Comparison of ENCODE assay signal across 22 mouse cellular contexts in the genomic region with DNA sequence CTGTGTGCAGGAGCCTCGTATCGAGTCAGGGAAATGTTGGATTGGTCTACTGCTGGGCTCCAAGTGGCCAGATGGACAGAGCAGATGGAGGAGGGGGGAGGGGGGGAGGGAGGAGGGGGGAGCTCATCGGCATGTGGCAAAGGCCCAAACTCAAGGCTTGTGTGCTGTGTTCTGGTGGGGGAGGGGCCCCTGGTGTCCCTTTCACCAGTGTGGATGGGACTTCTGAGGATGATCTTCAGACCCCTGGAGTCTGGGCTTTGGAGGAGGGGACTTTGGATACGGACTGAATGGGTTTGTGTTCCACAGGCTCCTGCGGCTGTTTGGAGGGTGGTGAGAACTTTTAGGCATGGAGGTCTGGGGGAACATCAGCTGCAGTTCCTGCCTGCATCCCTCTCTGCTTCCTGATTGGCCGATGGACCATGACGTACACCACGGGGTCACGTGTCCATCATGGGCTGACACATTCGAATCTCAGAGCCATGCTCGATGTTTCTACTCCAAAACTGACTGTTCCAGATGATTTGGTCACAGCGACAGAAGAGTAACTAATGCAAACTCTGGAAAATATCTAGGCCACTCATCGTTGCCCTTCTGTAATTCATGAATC. TPM values are rescaled to one million over a fixed set of nuclear protein-coding genes. Genes with fewer than 3 reads are reported as not detected.
A peak's percentile ranks its signal among the peaks of the same experiment; 100 is the strongest.
DNase-seq lines count a peak whose midpoint lies in the region.
"Had no signal": no experiment of that assay in that cellular context is flagged by ENCODE, and none has a peak within 500 bp of the region (broad histone marks: within the 10 kb centered on the region; RNA-seq: fewer than 3 reads in every experiment).

No protein-coding gene starts in this region.

- 81% methylated on average over 13 of the region's 13 CpGs for WGBS in heart, embryonic 10.5 days

- no peaks in the 10 kb centered on the region for H3K36me3 ChIP-seq in heart, embryonic 10.5 days
- H3K36me3 ChIP-seq: embryonic facial prominence, embryonic 12.5 days; forebrain, embryonic 15.5 days; heart, embryonic 13.5 days; hindbrain, embryonic 15.5 days; limb, embryonic 10.5 days; midbrain, embryonic 15.5 days had no signal

- H3K4me3 ChIP-seq in heart, embryonic 10.5 days = no peak overlapping the region
- H3K4me3 ChIP-seq: embryonic facial prominence, embryonic 12.5 days; erythroblast, embryonic 14.5 days; forebrain, embryonic 15.5 days; gastrocnemius, adult 2 months; heart, embryonic 13.5 days; hindbrain, embryonic 15.5 days; limb, embryonic 10.5 days; midbrain, embryonic 15.5 days had no signal

- H3K27me3 ChIP-seq in heart, embryonic 10.5 days (ENCODE audit: insufficient read depth, poor library complexity, severe bottlenecking) = no peaks in the 10 kb centered on the region
- H3K27me3 ChIP-seq: forebrain, embryonic 15.5 days; heart, embryonic 13.5 days; hindbrain, embryonic 15.5 days; midbrain, embryonic 15.5 days had no signal

- DNase-seq in kidney, postnatal 10 days = peak; percentile 19
- DNase-seq in kidney, adult 9 months = no peak
- peak; percentile 88 for DNase-seq in brain, adult 2 months (ENCODE audit: low read depth, low spot score)
- peak; percentile 86 for DNase-seq in cerebellum, adult 11-12 months
- DNase-seq in cerebellum, postnatal 14 days = peak; percentile 92 to 94
- no peak for DNase-seq in urinary bladder, postnatal 36 days (ENCODE audit: low spot score in 2 of 2)
- DNase-seq in T-cell, adult 2 months (ENCODE audit: low spot score) = no peak
- DNase-seq in heart, embryonic 10.5 days (ENCODE audit: low spot score) = no peak
- DNase-seq: adrenal gland, adult 8-10 months; B cell, adult 2 months; gastrocnemius, adult 2 months; lung, adult 18-20 months; lung, postnatal 14 days; right cerebral cortex, adult 18-20 months; thymus, postnatal 25 days had no signal

- H3K9me3 ChIP-seq in heart, embryonic 10.5 days = no peaks in the 10 kb centered on the region
- H3K9me3 ChIP-seq: embryonic facial prominence, embryonic 12.5 days; forebrain, embryonic 15.5 days; heart, embryonic 13.5 days; hindbrain, embryonic 15.5 days; limb, embryonic 10.5 days; midbrain, embryonic 15.5 days had no signal

- H3K4me1 ChIP-seq in heart, embryonic 10.5 days = no peaks in the 10 kb centered on the region
- H3K4me1 ChIP-seq: embryonic facial prominence, embryonic 12.5 days; forebrain, embryonic 15.5 days; heart, embryonic 13.5 days; hindbrain, embryonic 15.5 days; limb, embryonic 10.5 days; midbrain, embryonic 15.5 days had no signal

- no peak overlapping the region for H3K27ac ChIP-seq in heart, embryonic 10.5 days
- H3K27ac ChIP-seq: embryonic facial prominence, embryonic 12.5 days; forebrain, embryonic 15.5 days; gastrocnemius, adult 2 months; heart, embryonic 13.5 days; hindbrain, embryonic 15.5 days; limb, embryonic 10.5 days; midbrain, embryonic 15.5 days had no signal

RNA-seq across cellular contexts. Expression of gene Phf21a, which starts 16.7 kb away (rescaled TPM):
- 20.6 and 30.3 TPM in 2 replicates for polyA plus RNA-seq in heart, embryonic 10.5 days (2016; fragmentation: Nextera tagmentation; extraction: Ambion mirVana)

RNA-seq across cellular contexts. Expression of gene Creb3l1, which starts 51.9 kb away (rescaled TPM):
- polyA plus RNA-seq in heart, embryonic 10.5 days (2016; fragmentation: Nextera tagmentation; extraction: Ambion mirVana) = 7.2 and 8.6 TPM in 2 replicates

Comparison
In these comparisons a context has a peak if more than half of its experiments do, and no peak if none do; other contexts are left out.
1. DNase-seq: peak in kidney, postnatal 10 days (single experiment), brain, adult 2 months (single experiment), cerebellum, adult 11-12 months (single experiment) and cerebellum, postnatal 14 days (2 of 2); none in kidney, adult 9 months (single experiment), urinary bladder, postnatal 36 days (0 of 2), T-cell, adult 2 months (single experiment) and heart, embryonic 10.5 days (single experiment).